Mouse (Mus musculus) stomach, embryonic 16.5 days (tissue): ENCODE data around the gene Tnfrsf25. TPM values are rescaled to one million over a fixed set of nuclear protein-coding genes. Genes with fewer than 3 reads are reported as not detected.
A peak's percentile ranks its signal among the peaks of the same experiment; 100 is the strongest.

Experiments used
- ATAC-seq: fragments of 200-750 bp; cut with Nextera tagmentation; 2 replicates; pipeline ENCODE4 v1.8.0; 2017; ENCODE audit warnings: moderate number of reproducible peaks, moderate TSS enrichment; ENCODE audit not compliant: insufficient read depth, low FRiP score
- H3K27ac ChIP-seq: fragments of 300-500 bp; sonication (generic); 2 replicates; pipeline ENCODE4 v1.5.1; 2014; ENCODE audit warnings: low read length
- H3K27me3 ChIP-seq: fragments of 300-500 bp; sonication (generic); 2 replicates; pipeline ENCODE4 v1.6.1; 2014; ENCODE audit warnings: low read length, control low read depth, mixed read lengths; ENCODE audit not compliant: control insufficient read depth, insufficient read depth
- H3K36me3 ChIP-seq: fragments of 300-500 bp; sonication (generic); 2 replicates; pipeline ENCODE4 v1.6.1; 2014; ENCODE audit warnings: low read length; ENCODE audit not compliant: control insufficient read depth, insufficient read depth
- H3K4me1 ChIP-seq: fragments of 300-500 bp; sonication (generic); 2 replicates; pipeline ENCODE4 v1.6.1; 2014; ENCODE audit warnings: low read length, control low read depth, mixed read lengths; ENCODE audit not compliant: control insufficient read depth, insufficient read depth
- H3K4me2 ChIP-seq: fragments of 300-500 bp; sonication (generic); 2 replicates; pipeline ENCODE4 v1.6.1; 2014; ENCODE audit warnings: low read depth, low read length, mixed read lengths
- H3K4me3 ChIP-seq: fragments of 300-500 bp; sonication (generic); replicated peaks from 2 replicates; pipeline ENCODE4 v1.5.1; 2014; ENCODE audit warnings: mild to moderate bottlenecking, low read length
- H3K9ac ChIP-seq: fragments of 300-500 bp; sonication (generic); 2 replicates; pipeline ENCODE4 v1.6.1; 2014; ENCODE audit warnings: low read length
- H3K9me3 ChIP-seq: fragments of 300-500 bp; sonication (generic); replicated peaks from 2 replicates; pipeline ENCODE4 v1.6.1; 2016; ENCODE audit warnings: low read length, control low read depth; ENCODE audit not compliant: control insufficient read depth
- WGBS: fragments of 180-500 bp; shearing (Covaris S2); extraction: QIAGEN DNeasy Blood & Tissue Kit; methylation state at CpG from one replicate; pipeline ENCODE4 v1.1.7; 2014; 5-methylcytosine and 5-hydroxymethylcytosine counted together
- polyA plus RNA-seq: library from polyadenylated mRNA; unstranded; fragments of >200 nt; fragmentation: Nextera tagmentation; extraction: Ambion mirVana; gene quantifications from 2 replicates; pipeline ENCODE4 v1.2.1, GENCODE M21; 2015

Gene Tnfrsf25
- polyA plus RNA-seq, 1 experiment from 2014 or later = 2.1 TPM

- Histone ChIP-seq H3K27me3 (peaks cover 38% of the 10 kb centered on the region), H3K9me3 (no peaks in the 10 kb centered on the region), H3K36me3 (no peaks in the 10 kb centered on the region), H3K9ac (peak overlapping the region; percentile 50; the same call in 1 of the 2 replicates), H3K27ac (peak overlapping the region; percentile 51; the same call in 1 of the 2 replicates), H3K4me1 (peaks cover 18% of the 10 kb centered on the region), H3K4me3 (peak overlapping the region; percentile 30), H3K4me2 (peak overlapping the region; percentile 47)
- under 1% methylated on average over 23 of the region's 23 CpGs for WGBS
- peak; percentile 84 for ATAC-seq
Measured at GRCm38 (mm10) chr4:152153771-152154177, 38.0 kb downstream of the Tnfrsf25 start.

DNA sequence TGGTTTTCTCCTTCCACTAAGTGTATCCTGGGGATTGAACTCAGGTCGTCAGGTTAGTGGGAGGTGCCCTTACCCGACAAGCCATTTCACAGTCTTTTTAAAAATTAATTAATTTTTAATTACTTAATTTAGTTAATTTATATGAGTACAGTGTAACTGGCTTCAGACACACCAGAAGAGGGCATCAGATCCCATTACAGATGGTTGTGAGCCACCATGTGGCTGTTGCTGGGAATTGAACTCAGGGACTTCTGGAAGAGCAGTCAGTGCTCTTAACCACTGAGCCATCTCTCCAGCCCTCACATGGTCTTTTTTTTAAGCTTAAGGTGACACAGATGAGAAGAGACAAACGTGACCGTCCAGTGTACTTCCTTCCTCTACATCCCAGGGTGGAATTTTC lies 39.3 kb downstream of the Tnfrsf25 start:
- Histone ChIP-seq H3K27me3 (peaks cover 50% of the 10 kb centered on the region), H3K36me3 (no peaks in the 10 kb centered on the region), H3K9me3 (no peaks in the 10 kb centered on the region), H3K4me1 (peaks cover 27% of the 10 kb centered on the region), H3K4me2 (no peak overlapping the region), H3K4me3 (no peak overlapping the region), H3K27ac (no peak overlapping the region), H3K9ac (no peak overlapping the region)
- WGBS = 64% methylated on average over 4 of the region's 4 CpGs
- ATAC-seq = no peak

GRCm38 (mm10) chr4:152157779-152158584 lies 42.2 kb downstream of the Tnfrsf25 start:
- no peaks in the 10 kb centered on the region for H3K36me3 ChIP-seq
- H3K9me3 ChIP-seq = no peaks in the 10 kb centered on the region
- peaks cover 25% of the 10 kb centered on the region for H3K4me1 ChIP-seq
- no peak overlapping the region for H3K27ac ChIP-seq
- no peak for ATAC-seq
- WGBS = 11% methylated on average over 21 of the region's 21 CpGs
- H3K9ac ChIP-seq = no peak overlapping the region
- peak overlapping the region; percentile 54 for H3K4me2 ChIP-seq
- H3K27me3 ChIP-seq = peaks cover 49% of the 10 kb centered on the region
- peak overlapping the region; percentile 37 for H3K4me3 ChIP-seq

GRCm38 (mm10) chr4:152158585-152159284 lies 43.0 kb downstream of the Tnfrsf25 start, which contains the start of gene Hes2:
Gene Hes2, plus strand, starts transcription at chr4:152158867.
- Histone ChIP-seq H3K4me3 (peak within 1 kb of the TSS; percentile 37), H3K9ac (no peak within 1 kb of the TSS; the same call in 1 of the 2 replicates), H3K9me3 (no peaks in the 10 kb centered on the region), H3K27me3 (peaks cover 48% of the 10 kb centered on the region), H3K4me1 (peaks cover 22% of the 10 kb centered on the region), H3K27ac (no peak within 1 kb of the TSS), H3K36me3 (no peaks in the 10 kb centered on the region), H3K4me2 (peak within 1 kb of the TSS; percentile 54)
- ATAC-seq = no peak
- WGBS = 5% methylated on average over 35 of the region's 35 CpGs

DNA sequence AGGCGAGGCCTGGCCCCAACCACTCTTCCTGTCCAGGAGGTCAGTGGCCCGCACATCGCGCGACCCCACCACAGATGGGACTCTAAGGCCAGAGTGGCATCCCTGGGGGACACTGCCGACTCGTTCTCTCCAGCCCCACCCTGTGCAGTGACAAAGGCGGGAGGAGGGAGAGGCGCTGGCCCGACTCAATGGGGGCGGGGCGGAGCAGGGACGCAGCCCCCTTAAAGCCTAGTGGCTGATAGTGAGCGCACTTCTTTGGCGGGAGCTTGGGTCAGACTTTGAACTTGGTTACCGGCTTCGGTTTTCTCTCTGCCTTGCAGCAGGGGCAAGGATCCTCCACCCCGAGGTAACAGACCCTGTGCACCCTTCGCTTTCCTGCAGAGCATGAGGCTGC lies 43.5 kb downstream of the Tnfrsf25 start:
- Histone ChIP-seq H3K27ac (no peak overlapping the region), H3K9me3 (no peaks in the 10 kb centered on the region), H3K27me3 (peaks cover 48% of the 10 kb centered on the region), H3K9ac (no peak overlapping the region), H3K4me3 (peak overlapping the region; percentile 37), H3K4me2 (peak overlapping the region; percentile 54), H3K36me3 (no peaks in the 10 kb centered on the region), H3K4me1 (peaks cover 22% of the 10 kb centered on the region)
- no peak for ATAC-seq
- 4% methylated on average over 19 of the region's 19 CpGs for WGBS

- H3K4me1 ChIP-seq = peaks cover 28% of the 10 kb centered on the region
- H3K4me3 ChIP-seq = no peak overlapping the region
- H3K9me3 ChIP-seq = no peaks in the 10 kb centered on the region
- no peaks in the 10 kb centered on the region for H3K36me3 ChIP-seq
- no peak overlapping the region for H3K9ac ChIP-seq
- peaks cover 48% of the 10 kb centered on the region for H3K27me3 ChIP-seq
- no peak overlapping the region for H3K4me2 ChIP-seq
- ATAC-seq = peak; percentile 71
- H3K27ac ChIP-seq = no peak overlapping the region
- WGBS = 35% methylated on average over 4 of the region's 4 CpGs
Measured at GRCm38 (mm10) chr4:152160748-152161147, 45.0 kb downstream of the Tnfrsf25 start.

DNA sequence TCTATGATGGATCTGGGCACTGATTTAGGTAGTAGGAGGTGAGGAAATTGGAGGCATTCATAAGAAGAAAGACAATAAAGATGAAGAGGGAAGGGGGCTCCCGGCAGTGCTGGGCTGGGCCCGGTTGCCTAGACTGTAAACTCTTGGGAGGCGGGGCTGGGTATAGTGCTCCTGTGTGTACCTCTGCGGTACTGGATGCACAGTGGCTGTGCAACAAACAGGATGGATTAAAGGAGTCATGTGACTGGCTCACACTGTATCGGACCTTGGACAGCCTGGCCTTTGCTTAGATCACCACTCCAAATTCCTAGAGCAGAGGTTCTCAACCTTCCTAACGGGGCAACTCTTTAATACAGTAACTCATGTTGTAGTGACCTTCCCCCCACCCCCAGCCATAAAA lies 45.9 kb downstream of the Tnfrsf25 start:
- Histone ChIP-seq H3K4me2 (no peak overlapping the region), H3K9ac (no peak overlapping the region; the same call in 1 of the 2 replicates), H3K4me1 (peaks cover 29% of the 10 kb centered on the region), H3K27ac (no peak overlapping the region), H3K27me3 (peaks cover 48% of the 10 kb centered on the region), H3K4me3 (no peak overlapping the region), H3K36me3 (no peaks in the 10 kb centered on the region), H3K9me3 (no peaks in the 10 kb centered on the region)
- ATAC-seq = no peak
- WGBS = 73% methylated on average over 6 of the region's 6 CpGs

DNA sequence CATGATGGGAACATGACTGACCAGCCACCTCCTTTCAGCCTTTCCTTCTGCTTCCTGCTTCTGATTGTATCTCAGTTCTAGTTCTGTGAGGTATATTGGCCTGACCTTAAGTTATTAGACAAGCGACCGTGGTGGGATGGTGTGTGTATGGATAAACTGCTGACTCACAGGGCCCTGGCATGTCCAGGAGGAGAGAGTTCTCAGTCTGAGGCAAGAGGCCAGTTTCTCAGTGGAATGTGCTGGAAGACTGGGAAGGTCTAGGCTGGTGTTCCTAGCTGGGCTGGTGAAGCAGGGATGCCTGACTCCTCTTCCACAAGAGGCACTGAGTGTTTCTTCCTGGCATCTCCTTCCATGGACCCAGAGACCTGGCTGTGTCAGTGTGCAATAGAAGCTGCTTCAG lies 47.0 kb downstream of the Tnfrsf25 start:
- 74% methylated on average over 2 of the region's 2 CpGs for WGBS

More for the DNA sequence above, 47.0 kb downstream of the Tnfrsf25 start:
- Histone ChIP-seq H3K9ac (no peak overlapping the region), H3K36me3 (no peaks in the 10 kb centered on the region), H3K27me3 (peaks cover 41% of the 10 kb centered on the region), H3K4me1 (peaks cover 29% of the 10 kb centered on the region), H3K4me3 (no peak overlapping the region), H3K4me2 (no peak overlapping the region), H3K27ac (no peak overlapping the region), H3K9me3 (no peaks in the 10 kb centered on the region)
- ATAC-seq = no peak
